Mouse (Mus musculus): ENCODE results near the gene Sart3. TPM values are rescaled to one million over a fixed set of nuclear protein-coding genes. Genes with fewer than 3 reads are reported as not detected.

Gene Sart3
- total RNA-seq, 2 experiments from 2014 or later: 7.3 to 8.0 TPM

Other genes starting within 250 kb of the Sart3 start
- gene Cmklr1, start 122.1 kb downstream of the Sart3 start, total RNA-seq (2021): 10 to 100 TPM; 11.8 to 14.0 TPM
- not detected for gene 1700069L16Rik, start 47.7 kb downstream of the Sart3 start, total RNA-seq (2021)
- gene Ficd, start 36.7 kb downstream of the Sart3 start, total RNA-seq (2021): 1 to 10 TPM; 5.1 to 6.4 TPM
- gene Iscu, start 238 bp upstream of the Sart3 start, total RNA-seq (2021): 100 to 1,000 TPM; 137 to 139 TPM
- gene Tmem119, start 28.0 kb upstream of the Sart3 start, total RNA-seq (2021): 1 to 10 TPM; 2.2 to 2.7 TPM
- 1 to 10 TPM; 1.0 to 1.2 TPM for gene Selplg, start 60.1 kb upstream of the Sart3 start, total RNA-seq (2021)
- 10 to 100 TPM; 10.6 to 14.4 TPM for gene Coro1c, start 136.2 kb upstream of the Sart3 start, total RNA-seq (2021)
- gene Ssh1, start 221.4 kb upstream of the Sart3 start, total RNA-seq (2021): 1 to 10 TPM; 5.1 to 7.5 TPM
- gene Dao, start 231.2 kb upstream of the Sart3 start, total RNA-seq (2021): not detected

All from gastrocnemius, postnatal 36 days (tissue).